Mouse (Mus musculus): ENCODE measurements at regions not wholly inside any gene's neighbourhood (a gene's known extent, or its start where the extent isn't known, plus 50 kb on each side); places are given as distances from the start of the nearest gene placed in this dataset.

DNA sequence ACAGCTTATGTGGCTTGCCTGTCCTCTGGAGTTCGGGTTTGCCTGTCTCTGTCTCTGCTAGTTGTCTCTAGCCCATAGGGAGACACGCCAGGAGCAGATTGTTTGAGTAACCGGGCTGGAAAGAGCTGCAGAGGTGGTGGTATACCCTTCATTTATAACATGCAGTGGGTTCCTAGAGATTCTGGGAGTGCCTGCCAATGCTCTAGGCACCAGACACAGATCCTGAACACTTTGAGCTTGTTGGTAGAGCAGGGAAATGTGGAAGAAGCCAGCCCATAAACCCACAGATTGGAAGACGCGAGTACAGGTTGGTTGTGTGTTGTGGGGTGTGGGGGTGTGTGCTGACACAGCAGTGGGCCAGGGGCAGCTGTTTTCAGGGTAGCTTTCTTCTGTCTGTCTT lies 255.9 kb downstream of the Diras2 start:
- Histone ChIP-seq H3K4me3 (ENCODE audit: low read depth, low read length) (no peak overlapping the region), H3K27me3 (ENCODE audit: control insufficient read depth, insufficient read depth, low read length, poor library complexity, severe bottlenecking) (no peaks in the 10 kb centered on the region), H3K27ac (ENCODE audit: insufficient read depth, low read length) (no peak overlapping the region), H3K9me3 (replicated peaks; ENCODE audit: control insufficient read depth, insufficient read depth, low read length, poor library complexity, severe bottlenecking) (no peaks in the 10 kb centered on the region), H3K4me1 (ENCODE audit: control insufficient read depth, insufficient read depth, low read length) (no peaks in the 10 kb centered on the region), H3K36me3 (ENCODE audit: control insufficient read depth, insufficient read depth, low read length, poor library complexity, severe bottlenecking) (no peaks in the 10 kb centered on the region), H3K9ac (ENCODE audit: low read depth, poor library complexity, severe bottlenecking) (no peak overlapping the region)
- TF ChIP-seq CTCF (IDR thresholded peaks at IDR 0.05; ENCODE audit: low read depth, low read length) = no peak
- TF ChIP-seq EP300 (IDR thresholded peaks at IDR 0.05; ENCODE audit: insufficient read depth, low read depth, low read length) = no peak
- no peak for TF ChIP-seq POLR2A (IDR thresholded peaks at IDR 0.05; ENCODE audit: insufficient read depth, low read length)

DNA sequence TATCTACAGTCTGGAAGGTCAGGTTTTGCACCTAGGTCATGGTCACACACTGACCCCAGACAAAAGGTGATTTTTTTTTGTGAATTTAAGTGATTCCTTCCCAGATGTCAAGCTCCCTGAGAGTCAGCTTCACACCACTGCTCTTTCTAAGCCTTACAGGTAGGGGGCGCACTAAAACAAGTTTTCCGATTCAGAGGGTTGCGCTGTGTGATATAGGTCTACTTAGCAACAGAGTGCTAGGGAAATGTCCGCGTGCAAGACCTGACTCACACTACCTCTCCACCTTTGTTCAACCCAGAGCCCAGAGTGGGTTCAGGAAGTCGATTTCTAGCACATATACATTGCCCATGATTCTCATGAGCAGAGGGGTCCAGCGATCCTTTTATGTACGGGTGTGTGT lies 255.4 kb downstream of the Diras2 start:
- Histone ChIP-seq H3K36me3 (ENCODE audit: control insufficient read depth, insufficient read depth, low read length, poor library complexity, severe bottlenecking) (no peaks in the 10 kb centered on the region), H3K27ac (ENCODE audit: insufficient read depth, low read length) (no peak overlapping the region), H3K9ac (ENCODE audit: low read depth, poor library complexity, severe bottlenecking) (no peak overlapping the region), H3K9me3 (replicated peaks; ENCODE audit: control insufficient read depth, insufficient read depth, low read length, poor library complexity, severe bottlenecking) (no peaks in the 10 kb centered on the region), H3K4me1 (ENCODE audit: control insufficient read depth, insufficient read depth, low read length) (no peaks in the 10 kb centered on the region), H3K4me3 (ENCODE audit: low read depth, low read length) (no peak overlapping the region), H3K27me3 (ENCODE audit: control insufficient read depth, insufficient read depth, low read length, poor library complexity, severe bottlenecking) (no peaks in the 10 kb centered on the region)
- TF ChIP-seq POLR2A (IDR thresholded peaks at IDR 0.05; ENCODE audit: insufficient read depth, low read length) (no peak), CTCF (IDR thresholded peaks at IDR 0.05; ENCODE audit: low read depth, low read length) (peak; percentile 38)

DNA sequence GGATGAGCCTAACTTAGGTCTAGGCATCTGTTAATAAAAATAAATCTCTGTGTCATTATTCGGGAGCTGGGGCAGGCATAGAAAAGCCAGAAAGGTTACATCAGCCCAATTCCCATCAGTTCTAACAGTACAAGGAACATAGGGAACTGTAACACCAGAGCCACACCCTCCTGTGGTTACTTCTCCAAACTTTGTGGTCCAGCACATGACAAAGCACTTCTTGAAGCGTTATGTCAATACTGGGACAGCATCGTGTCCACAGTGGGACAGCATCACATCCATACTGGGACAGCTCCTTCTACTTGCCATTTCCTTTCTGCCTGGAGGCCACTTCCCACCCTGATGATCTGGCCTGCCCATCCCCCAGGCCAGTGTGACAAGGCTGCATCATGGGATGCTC lies 253.9 kb downstream of the Diras2 start:
- no peaks in the 10 kb centered on the region for H3K9me3 ChIP-seq (replicated peaks; ENCODE audit: control insufficient read depth, insufficient read depth, low read length, poor library complexity, severe bottlenecking)
- TF ChIP-seq EP300 (IDR thresholded peaks at IDR 0.05; ENCODE audit: insufficient read depth, low read depth, low read length) (no peak), CTCF (IDR thresholded peaks at IDR 0.05; ENCODE audit: low read depth, low read length) (no peak), POLR2A (IDR thresholded peaks at IDR 0.05; ENCODE audit: insufficient read depth, low read length) (no peak)

GRCm38 (mm10) chr13:52278831-52279230 lies 252.2 kb downstream of the Diras2 start:
- Histone ChIP-seq H3K9ac (ENCODE audit: low read depth, poor library complexity, severe bottlenecking) (no peak overlapping the region), H3K4me3 (ENCODE audit: low read depth, low read length) (no peak overlapping the region), H3K27me3 (ENCODE audit: control insufficient read depth, insufficient read depth, low read length, poor library complexity, severe bottlenecking) (no peaks in the 10 kb centered on the region), H3K4me1 (ENCODE audit: control insufficient read depth, insufficient read depth, low read length) (no peaks in the 10 kb centered on the region), H3K9me3 (replicated peaks; ENCODE audit: control insufficient read depth, insufficient read depth, low read length, poor library complexity, severe bottlenecking) (no peaks in the 10 kb centered on the region), H3K27ac (ENCODE audit: insufficient read depth, low read length) (no peak overlapping the region), H3K36me3 (ENCODE audit: control insufficient read depth, insufficient read depth, low read length, poor library complexity, severe bottlenecking) (no peaks in the 10 kb centered on the region)
- TF ChIP-seq POLR2A (IDR thresholded peaks at IDR 0.05; ENCODE audit: insufficient read depth, low read length) (no peak), EP300 (IDR thresholded peaks at IDR 0.05; ENCODE audit: insufficient read depth, low read depth, low read length) (no peak), CTCF (IDR thresholded peaks at IDR 0.05; ENCODE audit: low read depth, low read length) (no peak)

More for the DNA sequence above, 253.9 kb downstream of the Diras2 start:
- H3K4me3 ChIP-seq (ENCODE audit: low read depth, low read length) = no peak overlapping the region
- H3K27ac ChIP-seq (ENCODE audit: insufficient read depth, low read length) = no peak overlapping the region
- no peak overlapping the region for H3K9ac ChIP-seq (ENCODE audit: low read depth, poor library complexity, severe bottlenecking)
- no peaks in the 10 kb centered on the region for H3K4me1 ChIP-seq (ENCODE audit: control insufficient read depth, insufficient read depth, low read length)
- no peaks in the 10 kb centered on the region for H3K36me3 ChIP-seq (ENCODE audit: control insufficient read depth, insufficient read depth, low read length, poor library complexity, severe bottlenecking)
- no peaks in the 10 kb centered on the region for H3K27me3 ChIP-seq (ENCODE audit: control insufficient read depth, insufficient read depth, low read length, poor library complexity, severe bottlenecking)

- H3K4me1 ChIP-seq (ENCODE audit: control insufficient read depth, insufficient read depth, low read length) = no peaks in the 10 kb centered on the region
- TF ChIP-seq POLR2A (IDR thresholded peaks at IDR 0.05; ENCODE audit: insufficient read depth, low read length) = no peak
- no peak for TF ChIP-seq CTCF (IDR thresholded peaks at IDR 0.05; ENCODE audit: low read depth, low read length)
- no peak for TF ChIP-seq EP300 (IDR thresholded peaks at IDR 0.05; ENCODE audit: insufficient read depth, low read depth, low read length)
- no peaks in the 10 kb centered on the region for H3K9me3 ChIP-seq (replicated peaks; ENCODE audit: control insufficient read depth, insufficient read depth, low read length, poor library complexity, severe bottlenecking)
Observed at GRCm38 (mm10) chr13:52279281-52279969, 251.7 kb downstream of the Diras2 start.

DNA sequence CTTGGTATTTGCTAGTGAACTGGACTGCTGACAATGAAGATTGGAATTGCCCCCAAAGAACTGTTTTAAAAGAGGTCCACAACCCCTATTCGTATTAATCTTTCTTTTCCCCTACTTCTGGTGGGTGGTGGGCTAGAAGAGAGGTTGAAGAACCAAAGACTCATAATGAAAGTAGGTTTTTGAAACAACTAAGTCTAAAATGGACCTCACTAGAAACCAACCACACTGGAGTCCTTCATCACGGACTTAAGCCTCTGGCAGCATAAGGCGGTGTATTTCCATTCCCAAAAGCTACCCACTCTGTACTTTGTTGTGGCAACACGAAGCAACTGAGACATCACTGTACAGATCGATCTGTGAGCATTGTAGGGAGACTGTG lies 251.1 kb downstream of the Diras2 start:
- H3K9me3 ChIP-seq (replicated peaks; ENCODE audit: control insufficient read depth, insufficient read depth, low read length, poor library complexity, severe bottlenecking) = no peaks in the 10 kb centered on the region
- no peaks in the 10 kb centered on the region for H3K27me3 ChIP-seq (ENCODE audit: control insufficient read depth, insufficient read depth, low read length, poor library complexity, severe bottlenecking)
- H3K36me3 ChIP-seq (ENCODE audit: control insufficient read depth, insufficient read depth, low read length, poor library complexity, severe bottlenecking) = no peaks in the 10 kb centered on the region
- no peak overlapping the region for H3K27ac ChIP-seq (ENCODE audit: insufficient read depth, low read length)
- TF ChIP-seq POLR2A (IDR thresholded peaks at IDR 0.05; ENCODE audit: insufficient read depth, low read length) (no peak), EP300 (IDR thresholded peaks at IDR 0.05; ENCODE audit: insufficient read depth, low read depth, low read length) (no peak), CTCF (IDR thresholded peaks at IDR 0.05; ENCODE audit: low read depth, low read length) (no peak)
- no peak overlapping the region for H3K4me3 ChIP-seq (ENCODE audit: low read depth, low read length)
- H3K4me1 ChIP-seq (ENCODE audit: control insufficient read depth, insufficient read depth, low read length) = no peaks in the 10 kb centered on the region
- H3K9ac ChIP-seq (ENCODE audit: low read depth, poor library complexity, severe bottlenecking) = no peak overlapping the region

More at GRCm38 (mm10) chr13:52279281-52279969, 251.7 kb downstream of the Diras2 start:
- Histone ChIP-seq H3K27ac (ENCODE audit: insufficient read depth, low read length) (no peak overlapping the region), H3K36me3 (ENCODE audit: control insufficient read depth, insufficient read depth, low read length, poor library complexity, severe bottlenecking) (no peaks in the 10 kb centered on the region), H3K27me3 (ENCODE audit: control insufficient read depth, insufficient read depth, low read length, poor library complexity, severe bottlenecking) (no peaks in the 10 kb centered on the region), H3K9ac (ENCODE audit: low read depth, poor library complexity, severe bottlenecking) (no peak overlapping the region), H3K4me3 (ENCODE audit: low read depth, low read length) (no peak overlapping the region)

All from ES-Bruce4 (cell line).